12 mouse cellular contexts compared by ENCODE assay signal in genomic region chr5:149588814-149589534, GRCm38 (mm10). TPM values are rescaled to one million over a fixed set of nuclear protein-coding genes. Genes with fewer than 3 reads are reported as not detected.
A peak's percentile ranks its signal among the peaks of the same experiment; 100 is the strongest.
DNase-seq lines count a peak whose midpoint lies in the region; ATAC-seq lines count a peak whose summit lies in the region.
"Had no signal": no experiment of that assay in that cellular context is flagged by ENCODE, and none has a peak within 500 bp of the region (broad histone marks: within the 10 kb centered on the region; RNA-seq: fewer than 3 reads in every experiment).

No protein-coding gene starts in this region.

- WGBS in heart, embryonic 12.5 days: 30% methylated on average over 7 of the region's 7 CpGs
- 35% methylated on average over 7 of the region's 7 CpGs for WGBS in heart, embryonic 16.5 days

- no peak overlapping the region for H3K9ac ChIP-seq in heart, embryonic 12.5 days
- no peak overlapping the region for H3K9ac ChIP-seq in heart, embryonic 16.5 days (ENCODE audit: low read length)
- H3K9ac ChIP-seq: embryonic facial prominence, embryonic 13.5 days; forebrain, postnatal 0 days had no signal

- peak overlapping the region; percentile 58; the same call in 1 of the 2 replicates for H3K27ac ChIP-seq in heart, embryonic 12.5 days (ENCODE audit: poor library complexity, severe bottlenecking)
- no peak overlapping the region for H3K27ac ChIP-seq in heart, embryonic 16.5 days (ENCODE audit: low read length)
- H3K27ac ChIP-seq: embryonic facial prominence, embryonic 13.5 days; hindbrain, embryonic 10.5 days had no signal

- no peak for DNase-seq in heart, postnatal 25 days (ENCODE audit: low spot score)
- DNase-seq in lung, postnatal 14 days: peak; percentile 13
- no peak for DNase-seq in left cerebral cortex, postnatal 10 days (ENCODE audit: extremely low spot score in 1 of 2, low spot score in 2 of 2)
- no peak for DNase-seq in right cerebral cortex, postnatal 10 days (ENCODE audit: low spot score in 2 of 2)
- DNase-seq: cerebellum, adult 9-11 months; forebrain, postnatal 0 days had no signal

- intact Hi-C loops in heart, postnatal 25 days (cut with DNase I): no loop called here
- intact Hi-C loops in left cerebral cortex, postnatal 10 days (cut with DNase I): no loop called here

- H3K4me1 ChIP-seq in heart, embryonic 12.5 days (replicated peaks): peaks cover 12% of the 10 kb centered on the region
- peaks cover 20% of the 10 kb centered on the region for H3K4me1 ChIP-seq in megakaryocyte, embryonic 14.5 days
- H3K4me1 ChIP-seq in heart, embryonic 16.5 days (ENCODE audit: control insufficient read depth, insufficient read depth, low read length): peaks cover 5% of the 10 kb centered on the region

- H3K27me3 ChIP-seq in heart, embryonic 12.5 days (replicated peaks): no peaks in the 10 kb centered on the region
- peaks cover 5% of the 10 kb centered on the region for H3K27me3 ChIP-seq in megakaryocyte, embryonic 14.5 days (replicated peaks)
- no peaks in the 10 kb centered on the region for H3K27me3 ChIP-seq in heart, embryonic 16.5 days (ENCODE audit: control insufficient read depth, insufficient read depth, low read length)
- H3K27me3 ChIP-seq: embryonic facial prominence, embryonic 13.5 days had no signal

- peak; percentile 54; the same call in 1 of the 2 replicates for ATAC-seq in heart, embryonic 12.5 days (ENCODE audit: insufficient number of reproducible peaks, low FRiP score)
- ATAC-seq in megakaryocyte, adult 5-6 weeks (ENCODE audit: poor library complexity, severe bottlenecking): no peak
- 0 out of 2 replicates have a peak, but pooled peaks have one; percentile 39 for ATAC-seq in heart, embryonic 16.5 days (replicated peaks; ENCODE audit: extremely low read depth, insufficient read depth, low FRiP score)
- ATAC-seq: forebrain, postnatal 0 days had no signal

- H3K4me2 ChIP-seq in heart, embryonic 12.5 days: no peak overlapping the region
- H3K4me2 ChIP-seq in heart, embryonic 16.5 days (ENCODE audit: low read depth, low read length): no peak overlapping the region
- H3K4me2 ChIP-seq: embryonic facial prominence, embryonic 13.5 days had no signal

- no peak overlapping the region for H3K4me3 ChIP-seq in heart, embryonic 12.5 days
- H3K4me3 ChIP-seq in megakaryocyte, embryonic 14.5 days (replicated peaks): peak overlapping the region; percentile 28
- H3K4me3 ChIP-seq in heart, embryonic 16.5 days (ENCODE audit: low read length): no peak overlapping the region
- H3K4me3 ChIP-seq: embryonic facial prominence, embryonic 13.5 days; hindbrain, embryonic 10.5 days had no signal

- H3K36me3 ChIP-seq in heart, embryonic 12.5 days: no peaks in the 10 kb centered on the region
- no peaks in the 10 kb centered on the region for H3K36me3 ChIP-seq in megakaryocyte, embryonic 14.5 days (replicated peaks; ENCODE audit: low read length)
- no peaks in the 10 kb centered on the region for H3K36me3 ChIP-seq in heart, embryonic 16.5 days (ENCODE audit: control insufficient read depth, insufficient read depth)
- H3K36me3 ChIP-seq: embryonic facial prominence, embryonic 13.5 days; hindbrain, embryonic 10.5 days had no signal

- H3K9me3 ChIP-seq in heart, embryonic 12.5 days (replicated peaks): peaks cover 8% of the 10 kb centered on the region; the same call in 1 of the 2 replicates
- peaks cover 18% of the 10 kb centered on the region for H3K9me3 ChIP-seq in megakaryocyte, embryonic 14.5 days
- H3K9me3 ChIP-seq in heart, embryonic 16.5 days (replicated peaks; ENCODE audit: control insufficient read depth, low read length): peaks cover 6% of the 10 kb centered on the region; the same call in 1 of the 2 replicates
- H3K9me3 ChIP-seq: hindbrain, embryonic 10.5 days had no signal

RNA-seq across cellular contexts. Expression of gene Hsph1, which starts 47.2 kb away (rescaled TPM):
- polyA plus RNA-seq in heart, embryonic 12.5 days (2016; fragmentation: Nextera tagmentation; extraction: Ambion mirVana): 42.4 and 43.6 TPM in 2 replicates
- total RNA-seq in heart, postnatal 25 days (2021): 10 to 100 TPM; 38.2 to 62.1 TPM
- 6.8 and 12.3 TPM in 2 replicates for polyA plus RNA-seq in megakaryocyte, embryonic 14.5 days (2012; ENCODE audit: insufficient read depth, low replicate concordance)
- 22.9 and 29.5 TPM in 2 replicates for total RNA-seq in megakaryocyte, adult 5-6 weeks (2015)
- total RNA-seq in megakaryocyte, adult 5-6 weeks (2017): 14.5 and 16.7 TPM in 2 replicates
- 27.7 and 29.1 TPM in 2 replicates for polyA plus RNA-seq in heart, embryonic 16.5 days (2015; fragmentation: Nextera tagmentation; extraction: Ambion mirVana)
- 100 to 1,000 TPM; 220 to 249 TPM for total RNA-seq in left cerebral cortex, postnatal 10 days (2021)
